Mouse (Mus musculus) macrophage (primary cell): ENCODE results near the gene Cd5. TPM values are rescaled to one million over a fixed set of nuclear protein-coding genes. Genes with fewer than 3 reads are reported as not detected.

ENCODE experiments used
- polyA plus RNA-seq: library from polyadenylated mRNA; stranded (reverse); fragments of 250-400 nt; gene quantifications from 3 replicates; pipeline ENCODE4 v1.2.4, GENCODE M21; 2018; ENCODE audit warnings: inconsistent platforms

Gene Cd5
- polyA plus RNA-seq, 1 experiment from 2014 or later = 0.42 TPM

Other genes starting within 250 kb of the Cd5 start
- gene Cpsf7, start 213.7 kb downstream of the Cd5 start, polyA plus RNA-seq = 23.4 to 32.9 TPM (median 25.6 TPM) in 3 replicates
- gene Sdhaf2, start 212.9 kb downstream of the Cd5 start, polyA plus RNA-seq = 47.5 to 57.7 TPM (median 49.5 TPM) in 3 replicates
- gene Tmem216, start 182.8 kb downstream of the Cd5 start, polyA plus RNA-seq = 1.4 to 5.1 TPM (median 2.8 TPM) in 3 replicates
- gene Cyb561a3, start 161.8 kb downstream of the Cd5 start, polyA plus RNA-seq = 12.4 to 32.0 TPM (median 13.9 TPM) in 3 replicates
- gene Tmem138, start 161.6 kb downstream of the Cd5 start, polyA plus RNA-seq = 3.3 to 5.6 TPM (median 3.4 TPM) in 3 replicates
- 113 to 146 TPM (median 129 TPM) in 3 replicates for gene Ddb1, start 133.7 kb downstream of the Cd5 start, polyA plus RNA-seq
- gene Tkfc, start 133.3 kb downstream of the Cd5 start, polyA plus RNA-seq = 5.9 to 8.3 TPM (median 7.5 TPM) in 3 replicates
- not detected in 3 replicates for gene Vwce, start 104.8 kb downstream of the Cd5 start, polyA plus RNA-seq
- not detected in 3 replicates for gene Pga5, start 60.9 kb downstream of the Cd5 start, polyA plus RNA-seq
- gene Vps37c, start 50.3 kb downstream of the Cd5 start, polyA plus RNA-seq = 24.0 to 32.2 TPM (median 24.1 TPM) in 3 replicates
- gene Cd6, start 91.1 kb upstream of the Cd5 start, polyA plus RNA-seq = 0.06 to 0.12 TPM in 2 of 3 replicates, not detected in the other
- 344 to 583 TPM (median 414 TPM) in 3 replicates for gene Slc15a3, start 100.7 kb upstream of the Cd5 start, polyA plus RNA-seq
- 6.0 to 22.3 TPM (median 10.1 TPM) in 3 replicates for gene Tmem132a, start 130.9 kb upstream of the Cd5 start, polyA plus RNA-seq
- gene Tmem109, start 143.0 kb upstream of the Cd5 start, polyA plus RNA-seq = 30.6 to 77.7 TPM (median 50.2 TPM) in 3 replicates
- 43.4 to 93.2 TPM (median 51.6 TPM) in 3 replicates for gene Prpf19, start 156.2 kb upstream of the Cd5 start, polyA plus RNA-seq
- gene Zp1, start 181.6 kb upstream of the Cd5 start, polyA plus RNA-seq = not detected in 3 replicates
- not detected in 3 replicates for gene Ptgdr2, start 198.2 kb upstream of the Cd5 start, polyA plus RNA-seq
- gene Ccdc86, start 210.3 kb upstream of the Cd5 start, polyA plus RNA-seq = 17.8 to 39.3 TPM (median 21.6 TPM) in 3 replicates
- gene Ms4a10, start 235.7 kb upstream of the Cd5 start, polyA plus RNA-seq = not detected in 3 replicates